Mouse (Mus musculus) spleen, postnatal 10 days (tissue): ENCODE measurements around the gene Ripor1.

ENCODE experiments used
- DNase-seq, 2 experiments: peaks; one replicate each; pipeline ENCODE4 v3.0.0; 2021 to 2022; ENCODE audit warnings: low spot score in 2 of 2

Ripor1 gene

GRCm38 (mm10) chr8:105606189-105607023, 1.4 kb downstream of the Ripor1 start:
- peak; percentile 71 to 73 for DNase-seq

- no peak for DNase-seq
Observed at GRCm38 (mm10) chr8:105607062-105607461, 2.0 kb downstream of the Ripor1 start.

- peak; percentile 65 to 75 for DNase-seq
Observed at GRCm38 (mm10) chr8:105607684-105608083, 2.6 kb downstream of the Ripor1 start.

DNA sequence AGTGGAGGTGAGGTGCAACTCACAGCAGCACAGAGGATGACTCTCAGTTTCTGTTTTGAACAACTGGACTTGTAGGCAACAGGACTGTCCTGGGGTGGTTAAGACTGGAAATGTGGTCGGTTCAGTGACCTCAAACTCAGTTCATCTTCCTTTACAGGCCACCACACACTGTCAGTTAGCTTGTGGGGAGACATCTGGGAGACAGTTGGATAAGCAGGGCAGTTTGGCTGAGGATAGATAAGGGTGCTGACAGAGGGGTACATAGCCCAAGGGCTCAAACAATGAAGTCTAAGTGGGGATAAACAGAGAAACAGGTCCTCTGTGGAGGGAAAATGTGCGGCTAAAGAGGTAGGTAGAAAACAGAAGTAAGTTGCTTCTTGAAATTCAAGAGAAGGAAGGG, 4.3 kb downstream of the Ripor1 start:
- no peak for DNase-seq

DNA sequence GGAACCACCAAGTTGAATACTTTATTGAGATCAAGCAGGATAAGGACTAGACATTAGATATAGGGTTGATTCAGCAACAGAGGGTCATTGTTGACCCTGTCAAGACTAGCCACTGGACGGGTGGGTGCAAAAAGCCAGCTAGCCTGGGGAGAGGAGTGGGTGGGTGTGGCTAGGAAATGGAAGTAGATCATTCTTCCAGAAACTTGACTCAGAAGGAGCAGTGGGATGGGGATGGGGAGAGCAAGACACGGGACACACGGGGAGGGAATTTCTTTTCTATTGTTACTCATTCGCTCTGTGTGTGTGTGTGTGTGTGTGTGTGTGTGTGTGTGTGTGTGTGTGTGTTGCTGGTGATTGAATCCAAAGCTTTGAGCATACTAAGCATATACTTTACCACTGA, 4.7 kb downstream of the Ripor1 start:
- no peak for DNase-seq

GRCm38 (mm10) chr8:105611836-105612235, 6.8 kb downstream of the Ripor1 start:
- DNase-seq, result no peak

GRCm38 (mm10) chr8:105613037-105613436, 8.0 kb downstream of the Ripor1 start:
- DNase-seq, result peak in 1 of 2 experiments; percentile 48

DNA sequence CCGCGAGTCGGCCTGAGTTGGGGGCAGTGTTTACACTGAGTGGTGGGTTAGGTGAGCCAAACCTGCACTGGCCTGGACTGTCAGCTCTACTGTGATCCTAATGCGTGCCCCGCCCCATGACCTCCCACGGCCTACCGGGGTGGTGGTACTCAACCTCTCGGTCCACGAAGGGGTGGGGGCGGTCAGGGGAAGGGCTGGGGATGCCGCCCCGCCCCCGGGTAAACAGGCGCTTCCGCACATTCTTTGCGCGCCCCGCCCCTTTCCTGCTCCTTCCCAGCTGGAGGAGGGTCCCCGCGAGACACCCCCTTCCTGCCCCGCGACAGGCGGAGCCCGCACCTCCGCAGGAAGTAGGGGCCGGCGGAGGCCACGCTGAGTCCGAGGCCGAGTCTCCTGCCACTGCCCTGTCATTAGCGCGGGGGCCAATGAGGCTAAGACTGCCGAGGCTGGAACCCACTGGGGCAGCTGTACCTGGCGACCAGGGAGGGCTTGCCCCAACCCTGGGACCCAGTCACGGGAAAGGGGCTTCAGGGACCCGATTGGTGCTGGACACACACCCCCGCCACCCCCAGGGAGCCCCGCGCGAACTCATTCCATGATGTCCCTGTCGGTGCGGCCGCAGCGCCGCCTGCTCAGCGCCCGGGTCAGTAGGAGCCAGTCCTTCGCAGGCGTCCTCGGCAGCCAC, 8.9 kb downstream of the Ripor1 start:
- peak in 1 of 2 experiments; percentile 62 for DNase-seq

DNA sequence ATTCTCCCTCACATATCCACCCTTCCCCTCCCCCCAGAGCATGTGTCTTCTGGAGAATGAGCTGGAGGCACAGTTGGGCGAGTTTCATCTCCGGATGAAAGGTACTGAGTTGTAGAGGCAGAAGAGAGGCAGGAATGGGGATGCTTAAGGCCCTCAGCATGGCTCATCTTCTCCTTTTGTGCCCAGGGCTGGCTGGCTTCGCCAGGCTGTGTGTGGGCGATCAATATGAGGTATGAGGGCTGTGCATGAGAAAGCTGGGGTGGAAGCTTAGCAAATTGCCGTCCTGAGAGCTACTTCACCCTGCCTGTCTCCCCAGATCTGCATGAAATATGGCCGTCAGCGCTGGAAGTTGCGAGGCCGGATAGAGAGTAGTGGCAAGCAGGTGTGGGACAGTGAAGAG, 10.9 kb downstream of the Ripor1 start:
- DNase-seq, result no peak

- DNase-seq, result no peak
Observed at GRCm38 (mm10) chr8:105617451-105618278, 12.6 kb downstream of the Ripor1 start.

DNA sequence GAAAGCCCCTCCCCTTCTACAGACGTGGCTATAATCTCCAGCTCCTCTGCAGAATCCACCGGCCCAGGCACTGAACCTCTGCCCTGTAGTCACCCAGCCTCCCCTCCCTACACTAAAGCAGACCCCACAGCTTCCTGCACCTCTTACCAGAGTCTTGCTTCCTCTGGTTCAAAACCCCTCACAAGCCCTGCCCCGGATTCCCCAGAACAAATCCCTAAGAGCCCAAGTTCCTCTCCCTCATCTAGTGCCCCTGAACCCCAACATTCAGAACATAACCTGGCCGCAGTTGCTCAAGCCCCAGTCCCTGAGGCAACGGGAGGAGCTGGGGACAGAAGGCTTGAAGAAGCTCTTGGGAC, 13.2 kb downstream of the Ripor1 start:
- DNase-seq, result no peak

DNA sequence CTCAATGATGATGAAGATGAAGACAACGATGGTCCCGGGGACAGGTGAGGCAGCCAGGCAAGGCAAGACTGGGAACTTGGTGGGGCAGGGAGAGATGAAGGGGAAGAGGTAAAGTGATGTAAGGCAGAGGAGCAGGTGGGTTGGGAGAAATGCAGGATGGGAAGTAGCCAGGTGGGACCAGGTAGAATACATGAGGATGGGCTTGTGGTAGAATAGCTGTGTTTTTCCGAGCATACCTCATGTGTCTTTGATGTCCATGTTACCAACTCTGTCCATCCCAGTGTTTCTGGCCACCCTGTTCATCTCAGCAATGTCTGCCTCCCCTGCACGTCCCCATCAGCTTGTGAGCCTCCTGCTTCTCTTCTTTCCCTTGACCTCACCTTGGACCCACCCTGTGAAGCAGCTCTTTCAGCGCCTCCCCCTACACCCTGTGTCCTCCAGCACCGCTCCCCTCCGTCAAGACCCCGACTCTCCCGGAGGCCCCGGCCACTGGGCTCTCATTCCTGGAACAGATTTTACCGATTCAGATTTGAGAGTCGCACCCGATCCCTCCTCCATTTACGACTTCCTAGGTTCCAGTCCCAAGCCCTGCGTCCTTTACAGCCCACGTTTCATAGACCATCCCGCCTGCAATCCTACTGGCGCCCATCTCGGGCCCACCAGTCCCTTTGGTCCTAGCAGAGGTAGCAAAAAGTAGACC, 14.0 kb downstream of the Ripor1 start:
- DNase-seq, result no peak

- DNase-seq, result no peak
Observed at GRCm38 (mm10) chr8:105620211-105620610, 15.2 kb downstream of the Ripor1 start.

DNA sequence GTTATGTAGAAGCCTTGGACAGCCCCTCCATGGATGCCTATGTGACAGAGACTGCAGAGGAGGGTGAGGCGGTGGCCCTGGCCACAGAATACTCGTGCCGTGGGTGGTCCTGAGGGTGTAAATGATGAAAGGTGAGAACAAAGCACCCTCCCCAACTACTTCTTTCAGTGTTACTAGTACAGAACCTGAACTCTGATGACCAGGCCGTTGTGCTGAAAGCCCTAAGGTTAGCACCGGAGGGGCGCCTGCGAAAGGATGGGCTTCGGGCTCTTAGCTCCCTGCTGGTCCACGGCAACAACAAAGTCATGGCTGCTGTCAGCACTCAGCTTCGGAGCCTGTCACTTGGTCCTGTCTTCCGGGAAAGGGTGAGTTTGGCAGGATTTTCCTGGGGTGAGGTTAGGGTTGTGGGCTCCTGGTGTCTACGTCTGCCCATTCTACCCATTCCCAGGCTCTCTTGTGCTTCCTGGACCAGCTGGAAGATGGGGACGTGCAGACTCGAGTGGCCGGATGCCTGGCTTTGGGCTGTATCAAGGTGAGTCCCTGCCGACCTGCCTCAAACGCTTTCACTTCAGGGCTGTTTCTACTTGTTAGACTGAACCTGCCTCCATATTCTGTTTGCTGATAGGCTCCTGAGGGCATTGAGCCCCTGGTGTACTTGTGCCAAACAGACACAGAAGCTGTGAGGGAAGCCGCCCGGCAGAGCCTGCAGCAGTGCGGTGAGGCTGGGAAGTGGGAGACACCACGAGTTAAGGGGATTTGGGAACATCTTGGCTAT, 16.1 kb downstream of the Ripor1 start:
- DNase-seq, result no peak

DNA sequence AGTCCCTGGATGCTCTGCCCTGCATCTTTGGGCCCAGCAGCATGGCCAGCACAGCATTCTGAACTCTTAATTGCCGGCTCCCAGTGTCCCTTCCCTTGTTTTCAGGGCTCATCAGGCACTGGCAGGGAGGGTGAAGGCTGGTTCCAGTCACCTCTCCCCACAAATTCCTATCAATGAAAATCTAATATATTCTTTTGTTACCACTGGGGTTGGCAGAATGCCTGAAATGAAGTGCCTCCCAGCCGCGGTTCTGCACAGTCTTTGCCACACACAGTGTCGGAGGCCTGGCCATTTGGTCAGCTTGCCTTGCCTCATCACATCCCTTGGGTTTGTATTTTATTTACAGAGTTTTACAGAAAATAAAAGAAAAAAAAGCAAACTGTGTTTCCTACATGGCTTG, 16.8 kb downstream of the Ripor1 start:
- no peak for DNase-seq

DNA sequence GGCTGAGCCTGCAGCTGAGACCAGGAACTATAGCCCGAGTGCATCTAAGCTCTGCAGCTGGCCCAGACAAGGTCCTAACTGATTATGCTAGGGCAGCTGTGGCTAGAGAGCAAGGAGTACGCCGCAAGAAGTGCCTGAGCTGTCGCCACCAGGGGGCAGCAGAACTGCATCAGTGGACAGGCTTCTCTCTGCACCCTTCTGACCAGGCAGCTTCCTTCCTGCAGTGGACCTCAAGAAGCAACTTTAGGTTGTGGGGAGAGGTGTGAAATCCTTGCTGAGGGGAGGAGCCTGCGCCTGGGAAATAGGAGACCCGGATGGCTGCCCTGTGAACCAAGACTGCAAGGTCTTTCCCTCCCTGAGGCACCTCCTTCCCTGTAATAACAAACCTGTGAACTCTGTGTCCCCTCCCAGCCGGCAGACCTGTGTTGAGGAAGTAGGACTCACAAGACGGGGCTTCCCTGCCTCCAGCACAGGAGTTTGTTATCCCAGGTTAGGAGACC, 17.4 kb downstream of the Ripor1 start:
- peak; percentile 95 to 98 for DNase-seq

- DNase-seq, result peak in 1 of 2 experiments; percentile 81
Observed at GRCm38 (mm10) chr8:105623118-105623517, 18.1 kb downstream of the Ripor1 start.

GRCm38 (mm10) chr8:105623679-105624245, 18.7 kb downstream of the Ripor1 start:
- no peak for DNase-seq

DNA sequence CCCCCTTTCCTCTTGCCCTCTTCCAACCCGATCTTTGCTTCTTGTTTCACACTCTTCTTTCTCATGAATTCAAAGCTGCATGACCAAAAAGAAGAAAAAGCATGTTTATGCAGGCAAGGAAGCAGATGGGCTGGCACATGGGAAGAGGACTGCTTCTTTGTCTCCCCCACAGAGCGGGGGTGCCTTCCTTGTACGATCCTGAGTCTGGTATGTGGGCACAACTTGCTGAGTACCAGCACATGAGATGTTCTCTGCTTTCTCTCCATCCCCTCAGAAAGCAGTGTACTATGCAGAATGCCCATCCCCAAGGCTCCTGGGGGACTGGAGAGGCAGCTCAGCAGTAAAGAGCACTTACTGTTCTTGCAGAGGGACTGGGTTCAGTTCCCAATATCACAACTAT, 19.3 kb downstream of the Ripor1 start:
- no peak for DNase-seq

DNA sequence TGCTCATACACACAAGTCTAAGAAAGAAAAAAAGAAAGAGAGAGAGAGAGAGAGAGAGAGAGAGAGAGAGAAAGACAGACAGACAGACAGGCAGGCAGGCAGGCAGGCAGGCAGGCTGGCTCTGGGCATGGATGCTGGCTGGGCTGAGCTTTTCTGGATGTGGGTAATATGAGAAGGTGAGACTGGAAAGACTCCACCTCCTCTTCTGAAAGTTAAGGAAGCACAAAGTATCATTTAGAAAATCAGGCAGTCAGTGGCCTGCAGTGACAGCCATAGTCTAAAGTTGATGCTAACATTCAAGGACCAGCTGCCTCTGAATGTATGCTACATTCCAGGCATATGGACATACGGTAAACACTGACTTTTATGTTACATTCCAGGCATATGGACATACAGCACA, 19.8 kb downstream of the Ripor1 start:
- no peak for DNase-seq
